Mouse (Mus musculus) C2C12 (cell line): ENCODE results near the gene Esam.

Experiments
- CEBPB ChIP-seq: IDR thresholded peaks from one replicate; pipeline ENCODE4 v1.6.1; 2011; ENCODE audit warnings: low read depth, mild to moderate bottlenecking, control low read depth, moderate library complexity
- CTCF ChIP-seq: IDR thresholded peaks from one replicate; pipeline ENCODE4 v1.5.1; 2011; ENCODE audit not compliant: control insufficient read depth, insufficient read depth, insufficient read length

- no peak for TF ChIP-seq CTCF
- no peak for TF ChIP-seq CEBPB
These were observed 12.3 kb downstream of the Esam start for GRCm38 (mm10) chr9:37540226-37540625.
